Mouse (Mus musculus) spleen, adult 18-20 months (tissue): ENCODE measurements around the gene Mup2.
"Not testable (repeated sequence)": the region's sequence is repeated elsewhere in the genome, so short reads cannot be mapped to it uniquely, and the experiment has no call there.

Experiments
- DNase-seq, 2 experiments: peaks; one replicate each; pipeline ENCODE4 v3.0.0; 2022; ENCODE audit warnings: mixed read lengths in 2 of 2

Gene Mup2

GRCm38 (mm10) chr4:60154189-60154588 is at the start of gene Mup2:
TSS of gene Mup2 (minus strand) at chr4:60154289.
- DNase-seq, result not testable (repeated sequence)
